Mouse (Mus musculus) brain, adult 2 months (tissue): ENCODE data around the gene Mdfi.

Source experiments
- DNase-seq: peaks from one replicate; pipeline ENCODE4 v3.0.0; 2011; ENCODE audit warnings: low read depth, low spot score

Gene Mdfi

DNA sequence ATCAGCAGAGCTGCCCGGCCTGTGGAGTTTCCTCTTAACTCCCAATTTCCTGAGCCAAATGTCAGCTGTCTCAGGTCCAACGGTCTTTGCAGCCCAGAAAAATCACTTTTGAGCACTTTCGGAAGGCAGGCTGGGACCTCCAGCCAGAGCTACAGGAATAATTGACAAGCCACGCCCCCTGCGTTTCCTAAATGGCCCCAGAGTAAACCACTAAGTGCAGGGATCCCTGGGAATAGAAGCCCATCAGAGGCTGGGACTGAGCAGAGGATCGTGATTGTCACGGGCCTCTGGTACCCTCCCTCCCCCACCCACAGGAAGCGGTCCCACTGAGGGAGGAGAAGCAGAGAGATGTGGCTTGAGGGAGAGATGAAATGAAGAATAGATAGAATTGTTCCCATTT, 31.7 kb downstream of the Mdfi start:
- DNase-seq = no peak

DNA sequence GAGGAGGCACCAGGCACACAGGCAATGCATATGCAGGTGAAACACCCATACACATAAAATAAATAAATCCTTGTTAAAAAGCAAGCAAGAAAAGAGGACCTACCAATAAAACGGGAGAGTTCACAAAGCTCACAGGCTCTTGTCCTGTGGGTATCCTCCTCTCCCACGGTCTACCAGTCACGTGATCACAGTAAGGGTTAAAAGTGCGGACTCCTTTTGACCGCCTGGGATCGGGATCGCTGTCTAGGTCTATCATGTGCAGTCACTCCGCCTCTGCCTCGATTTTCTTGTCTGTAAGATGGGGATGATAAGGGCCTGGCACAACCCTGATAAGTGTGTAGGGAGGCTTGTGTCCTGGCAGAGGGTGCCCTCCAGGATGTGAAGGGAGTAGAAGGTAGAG, 37.1 kb downstream of the Mdfi start:
- DNase-seq = no peak

DNA sequence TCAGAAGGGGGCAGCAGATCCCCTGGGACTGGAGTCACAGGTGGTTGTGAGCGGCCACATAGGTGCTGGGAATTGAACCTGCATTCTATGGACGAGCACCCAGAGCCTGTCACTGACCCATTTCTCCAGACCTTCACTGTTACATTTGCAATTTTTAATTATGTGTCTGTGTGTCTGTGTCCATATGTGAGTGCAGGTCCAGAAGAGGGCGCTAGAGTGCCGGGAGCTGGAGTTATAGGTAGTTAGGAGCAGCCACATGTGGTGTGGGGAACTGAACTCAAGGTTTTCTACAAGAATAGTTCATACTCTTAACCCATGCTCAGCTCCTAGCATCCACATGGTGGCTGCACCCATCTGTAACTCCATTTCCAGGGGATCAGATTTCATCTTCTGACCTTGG, 37.5 kb downstream of the Mdfi start:
- no peak for DNase-seq

DNA sequence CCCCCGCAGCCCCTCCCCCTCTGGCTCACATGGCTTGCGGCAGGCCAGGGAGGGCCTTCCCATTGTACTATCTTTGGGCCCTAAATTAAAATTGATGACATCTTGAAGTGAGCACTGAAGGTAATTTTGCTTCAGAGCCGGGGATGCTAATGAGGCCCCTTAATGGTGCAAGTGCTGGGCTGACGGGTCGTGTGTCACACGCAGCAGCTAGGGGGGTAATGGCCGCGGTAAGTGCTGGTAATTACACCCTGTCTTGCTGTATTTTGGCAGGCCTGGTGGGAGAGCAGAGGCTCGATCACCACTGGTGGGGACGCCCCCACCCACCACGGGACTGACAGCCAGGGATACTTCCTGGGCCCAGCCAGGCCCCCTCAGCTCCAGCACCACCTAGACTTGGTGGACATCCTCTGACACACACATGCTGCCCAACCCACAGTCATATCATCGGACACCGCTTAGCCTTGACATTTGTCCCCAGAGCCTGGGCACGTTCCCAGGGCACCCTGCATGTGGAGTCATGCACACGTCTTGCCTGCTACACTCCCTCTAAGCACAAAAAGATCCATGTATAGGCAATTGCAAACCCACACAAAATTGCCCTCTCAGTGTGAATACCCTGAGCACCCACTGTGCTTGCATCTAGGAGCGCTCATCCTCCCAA, 38.2 kb downstream of the Mdfi start:
- DNase-seq = no peak

DNA sequence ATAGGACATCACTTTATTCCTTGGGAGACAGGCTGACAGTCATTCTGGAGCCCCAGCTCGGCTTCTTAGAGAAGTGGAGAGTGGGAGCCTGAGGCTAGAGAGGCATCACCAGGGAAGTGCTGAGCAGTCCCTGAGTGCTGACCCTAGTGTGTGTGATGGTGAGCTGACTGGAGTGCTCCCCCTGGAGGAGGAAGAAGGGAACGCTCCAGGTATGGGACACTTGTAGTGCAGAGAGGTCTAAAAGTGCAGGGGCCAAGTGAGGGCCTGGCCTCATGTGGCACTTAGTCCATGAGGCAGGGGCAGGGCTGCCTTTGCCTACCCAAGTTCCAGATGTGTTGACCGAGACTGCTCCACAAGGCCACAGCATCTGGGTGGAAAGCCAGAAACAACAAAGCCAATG, 39.0 kb downstream of the Mdfi start:
- peak; percentile 59 for DNase-seq

DNA sequence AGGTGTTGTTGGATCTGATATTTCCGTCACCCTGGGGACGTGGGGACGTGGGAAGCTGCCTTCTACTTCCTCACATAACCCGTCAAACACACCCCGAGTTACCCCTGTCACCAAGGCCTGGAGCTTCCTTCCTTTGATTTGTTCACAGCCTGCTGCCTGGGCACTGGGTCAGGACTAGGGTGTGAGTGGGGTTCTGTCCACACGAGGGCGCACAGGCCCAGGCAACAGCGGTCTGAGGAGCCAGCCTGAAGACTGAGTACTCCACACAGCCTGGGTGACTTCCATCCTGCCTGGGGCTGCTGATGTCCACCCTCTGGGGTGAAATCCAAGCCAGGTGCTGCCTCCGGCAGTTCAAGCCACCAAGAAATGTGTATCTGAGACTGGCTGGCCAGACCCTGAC, 41.1 kb downstream of the Mdfi start:
- peak; percentile 84 for DNase-seq

DNA sequence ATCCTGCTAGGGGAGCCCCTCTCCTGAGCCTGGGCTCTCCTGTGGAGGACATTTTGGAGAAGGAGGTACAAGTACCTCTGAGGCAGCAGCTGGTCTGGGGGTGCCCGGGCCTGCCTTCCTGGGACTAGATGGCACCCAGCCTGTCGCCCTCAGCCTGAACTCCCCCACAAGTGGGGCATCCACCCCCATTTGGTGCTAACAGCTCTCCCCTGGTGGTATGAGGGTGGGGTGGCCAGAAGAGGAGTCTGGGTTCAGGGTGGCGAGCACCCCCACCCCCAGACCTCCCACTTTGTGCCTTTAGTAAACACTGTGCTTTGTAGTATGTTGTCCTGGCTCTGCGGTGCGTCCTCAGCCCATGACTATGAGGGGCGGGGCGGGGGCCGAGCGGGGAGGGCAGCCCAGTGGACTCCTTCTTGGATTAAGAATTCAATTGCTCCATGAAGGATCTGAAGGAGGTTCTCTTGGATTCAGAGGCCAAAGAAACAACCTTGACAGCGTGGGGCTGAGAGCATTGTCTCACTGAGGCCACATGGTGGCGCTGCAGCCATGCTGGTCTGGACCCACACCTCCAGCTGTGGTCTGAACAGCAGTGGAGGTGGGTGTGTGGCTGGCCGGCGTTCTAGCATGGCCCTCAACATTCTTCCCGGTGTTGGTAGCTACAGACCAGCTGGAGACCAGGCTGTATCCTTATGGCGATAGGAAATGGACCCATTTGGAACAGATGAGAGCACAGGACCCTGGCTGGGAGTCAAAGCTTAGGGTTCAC, 42.2 kb downstream of the Mdfi start:
- DNase-seq = peak; percentile 77

DNA sequence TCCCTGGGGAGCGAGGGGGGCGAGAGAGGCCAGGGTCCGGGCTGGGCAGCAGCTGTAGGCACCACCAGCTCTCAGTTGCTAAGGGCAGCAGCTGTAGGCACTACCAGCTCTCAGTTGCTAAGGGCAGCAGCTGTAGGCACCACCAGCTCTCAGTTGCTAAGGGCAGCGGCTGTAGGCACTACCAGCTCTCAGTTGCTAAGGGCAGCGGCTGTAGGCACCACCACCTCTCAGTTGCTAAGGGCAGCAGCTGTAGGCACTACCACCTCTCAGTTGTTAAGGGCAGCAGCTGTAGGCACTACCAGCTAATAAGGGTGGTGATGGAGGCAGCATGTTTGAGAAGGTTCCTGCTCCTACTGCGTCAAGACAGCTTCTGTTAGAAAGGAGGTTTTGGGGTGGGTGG, 45.5 kb downstream of the Mdfi start:
- DNase-seq = peak; percentile 23

DNA sequence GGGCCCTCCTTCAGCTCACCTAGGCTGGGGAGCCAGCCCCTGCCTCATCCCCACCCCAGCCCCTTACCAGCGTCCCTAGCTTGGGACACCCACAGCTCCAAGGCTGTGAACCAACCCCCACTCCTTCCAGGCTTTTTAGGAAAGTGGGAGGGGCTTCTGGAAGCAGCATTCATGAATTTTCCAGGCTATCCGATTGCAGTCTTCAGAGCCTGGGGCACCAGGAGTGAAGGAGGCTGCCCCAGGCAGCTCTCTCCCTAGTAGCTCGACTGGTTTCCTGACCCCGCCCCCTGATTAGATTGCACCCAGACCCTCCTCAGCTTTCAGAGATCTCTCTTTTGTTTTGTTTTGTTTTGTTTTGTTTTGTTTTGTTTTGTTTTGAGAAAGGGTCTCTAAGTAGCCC, 46.2 kb downstream of the Mdfi start:
- no peak for DNase-seq

DNA sequence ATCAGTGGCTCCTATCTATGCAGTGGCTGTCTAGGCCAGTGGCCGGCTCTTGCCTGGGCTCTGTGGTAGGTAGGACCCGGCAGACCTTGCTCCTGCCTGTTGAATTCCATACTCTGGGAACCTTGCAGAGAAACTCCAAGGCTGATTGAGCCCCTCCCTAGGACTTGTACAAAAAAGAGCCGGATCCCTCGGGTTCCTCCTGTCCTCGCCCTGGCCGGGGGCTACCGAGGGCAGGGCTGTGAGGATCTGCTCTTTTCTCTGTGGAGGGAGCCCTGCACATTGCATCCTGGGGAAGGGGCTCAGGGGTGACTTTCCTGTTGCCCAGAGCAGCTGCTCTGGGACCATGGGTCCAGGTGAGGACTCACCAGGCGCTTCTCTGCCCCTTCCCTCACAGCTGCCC, 46.9 kb downstream of the Mdfi start:
- DNase-seq = no peak

DNA sequence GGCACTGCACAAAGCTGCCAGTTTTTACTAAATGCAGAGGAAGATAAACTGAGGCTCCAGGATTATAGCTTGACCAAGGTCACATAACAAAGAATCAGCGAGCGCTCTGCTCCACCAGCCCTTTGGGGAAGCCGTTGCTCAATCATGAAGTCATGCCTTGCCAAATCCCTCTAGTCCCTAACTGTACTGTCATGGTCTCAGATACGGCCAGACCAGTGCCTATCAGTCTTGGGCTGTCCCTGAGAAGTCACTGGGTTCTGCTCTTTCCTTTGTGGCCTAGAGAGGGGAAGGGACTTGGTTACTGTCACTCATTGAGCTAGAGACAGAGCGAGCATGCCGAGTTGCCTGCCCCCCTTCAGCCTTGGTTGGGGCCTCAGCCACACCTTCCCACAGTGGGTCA, 50.1 kb downstream of the Mdfi start:
- no peak for DNase-seq

DNA sequence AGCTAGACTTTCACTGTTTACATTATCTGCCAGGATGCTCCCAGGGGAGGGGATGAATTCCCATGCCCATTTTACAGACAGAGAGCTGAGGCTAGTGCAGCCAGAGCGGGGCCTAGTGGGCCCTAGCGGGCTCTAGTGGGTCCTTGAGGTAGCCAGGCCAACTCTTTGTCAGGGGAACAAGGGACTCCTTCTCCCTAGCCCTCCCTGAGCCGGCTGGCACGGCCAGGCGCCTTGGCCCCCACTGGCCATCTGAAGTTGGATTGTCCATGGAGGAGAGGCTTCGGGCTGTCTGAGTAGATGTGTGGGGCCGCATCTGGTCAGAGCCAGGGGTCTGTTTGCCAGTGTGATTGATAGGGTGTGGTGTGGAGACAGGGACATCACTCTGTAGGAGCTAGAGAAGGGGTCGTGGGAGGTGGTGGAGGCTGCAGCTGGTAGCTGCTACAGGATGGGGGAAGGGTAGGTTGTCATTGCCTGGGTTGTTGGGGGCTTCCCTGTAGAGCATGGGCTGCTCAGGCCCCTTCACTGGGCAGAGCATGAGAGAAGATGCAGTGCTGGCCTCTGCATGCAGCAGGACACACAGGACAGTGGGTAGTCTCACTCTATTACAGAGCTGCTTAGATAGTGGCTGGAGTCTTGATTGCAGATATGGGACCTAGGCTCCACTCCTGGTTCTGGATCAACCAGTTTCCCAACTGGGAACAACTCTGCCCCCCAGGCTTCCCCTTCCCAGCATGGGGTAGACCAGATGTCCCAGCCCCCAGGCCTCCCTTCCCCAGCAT, 50.9 kb downstream of the Mdfi start:
- DNase-seq = peak; percentile 70

DNA sequence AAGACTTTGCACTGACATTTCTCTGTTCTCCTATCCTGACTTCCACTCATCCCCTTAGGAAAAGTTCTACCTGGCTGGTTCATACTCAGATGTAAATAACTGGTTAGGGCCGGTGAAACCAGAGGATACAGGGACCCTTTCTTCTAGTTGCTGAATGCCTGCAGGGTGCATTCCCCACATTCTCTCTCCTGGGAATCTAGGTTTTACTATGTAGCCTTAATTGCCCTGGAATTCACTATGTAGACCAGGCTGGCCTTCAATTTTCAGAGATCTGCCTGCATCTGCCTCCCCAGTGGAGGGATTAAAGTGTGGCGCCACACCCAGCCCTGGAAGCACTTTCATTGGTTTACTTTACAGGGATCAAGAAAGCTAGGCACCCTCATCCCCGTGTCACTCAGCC, 52.0 kb downstream of the Mdfi start:
- no peak for DNase-seq

DNA sequence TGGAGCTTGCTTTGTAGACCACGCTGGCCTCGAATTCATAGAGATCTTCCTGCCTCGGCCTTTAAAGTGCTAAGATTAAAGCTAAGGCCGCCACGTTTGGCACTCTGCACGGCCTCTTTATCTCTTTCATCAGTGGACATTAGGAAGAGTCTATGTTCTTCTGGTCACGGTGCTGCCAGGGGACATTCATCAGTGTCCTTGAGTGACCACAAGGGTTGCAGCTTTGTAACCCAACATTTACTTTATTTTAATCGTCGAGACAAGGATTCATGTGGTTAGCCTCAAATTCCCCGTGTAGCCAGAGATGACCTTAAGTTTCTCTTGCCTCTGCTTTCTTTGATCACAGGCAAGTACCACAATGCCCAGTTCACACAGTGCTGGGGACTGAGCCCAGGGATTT, 54.0 kb downstream of the Mdfi start:
- no peak for DNase-seq

DNA sequence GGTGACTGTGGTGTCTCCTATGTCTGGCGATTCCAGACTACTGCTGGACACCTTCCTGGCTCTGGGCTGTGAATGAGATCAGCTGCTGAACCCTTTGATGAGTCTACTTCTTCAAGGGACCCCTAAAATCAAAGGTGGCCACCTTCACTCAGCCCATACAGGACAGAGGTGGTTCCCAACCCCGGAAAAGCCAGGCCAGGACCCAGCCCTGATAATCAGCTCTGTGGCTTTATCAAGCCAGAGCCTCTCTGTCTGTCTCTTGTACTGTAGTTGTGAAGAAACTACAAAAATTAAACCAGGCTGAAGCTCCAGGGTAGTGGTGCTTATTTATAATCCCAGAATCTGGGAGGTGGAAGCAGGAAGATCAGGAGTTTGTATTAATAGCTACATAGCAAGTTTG, 57.4 kb downstream of the Mdfi start:
- DNase-seq = no peak

DNA sequence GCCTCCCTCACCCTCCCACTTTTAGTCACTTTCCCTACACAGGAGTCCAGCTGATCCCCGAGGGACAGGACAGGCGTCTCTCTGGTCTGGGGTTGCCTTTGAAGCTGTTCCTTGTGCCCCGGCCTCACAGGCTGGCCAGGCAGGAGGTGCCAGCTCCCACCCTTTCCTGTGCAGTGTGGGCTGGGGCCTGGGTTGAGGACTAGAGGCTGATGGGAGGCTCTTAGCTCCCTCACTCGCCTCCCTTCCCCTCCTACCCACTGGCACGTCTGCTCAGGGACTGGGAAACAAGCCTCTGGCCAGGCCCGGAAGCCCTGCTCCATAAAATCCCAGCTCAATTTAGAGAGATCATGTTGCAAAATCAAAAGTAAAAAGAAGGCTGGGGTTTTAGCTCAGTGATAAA, 60.9 kb downstream of the Mdfi start:
- DNase-seq = no peak

DNA sequence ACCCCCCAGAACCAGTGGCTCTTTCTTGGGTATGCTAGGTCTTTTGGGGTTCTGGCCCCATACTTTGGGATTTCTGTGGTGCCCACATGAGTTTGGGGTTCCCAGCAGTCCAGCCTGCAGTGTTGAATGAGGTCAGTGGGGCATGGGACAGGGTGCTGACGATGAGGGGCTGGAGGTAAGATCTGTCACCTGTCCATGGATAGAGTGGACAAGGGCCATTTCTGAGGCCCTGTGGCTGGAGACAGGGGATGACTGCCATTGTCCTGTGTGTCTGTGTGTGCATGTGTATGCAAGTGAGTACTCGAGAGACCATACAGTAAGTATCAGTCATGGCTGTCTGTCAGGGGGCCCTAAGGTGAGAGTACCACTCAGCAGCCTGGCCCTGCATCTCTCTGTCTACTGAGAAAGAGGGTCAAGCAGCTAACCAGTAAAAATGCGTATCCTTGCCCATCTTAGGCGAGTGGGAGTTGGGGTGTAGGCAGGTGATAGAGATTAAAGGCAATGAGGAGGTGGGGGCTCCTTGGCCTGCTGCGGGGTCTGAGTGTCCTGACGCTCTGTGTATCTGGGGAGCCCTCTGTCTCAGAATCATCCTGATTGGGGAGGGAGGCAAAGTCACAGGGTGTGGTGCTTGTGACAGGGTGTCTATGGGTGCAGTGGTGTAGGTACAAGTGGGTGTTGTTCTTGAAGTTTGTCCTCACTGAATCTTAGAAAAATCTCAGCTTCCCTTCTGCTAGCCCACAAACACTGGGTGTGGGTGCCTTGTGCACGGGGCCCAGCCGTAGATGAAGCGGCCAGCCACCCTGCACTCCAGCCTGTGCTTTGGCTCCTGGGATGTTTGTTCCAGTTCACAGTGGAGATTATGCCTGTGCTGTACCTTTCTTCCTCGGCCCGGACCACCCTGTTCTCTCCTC, 64.8 kb downstream of the Mdfi start:
- no peak for DNase-seq

DNA sequence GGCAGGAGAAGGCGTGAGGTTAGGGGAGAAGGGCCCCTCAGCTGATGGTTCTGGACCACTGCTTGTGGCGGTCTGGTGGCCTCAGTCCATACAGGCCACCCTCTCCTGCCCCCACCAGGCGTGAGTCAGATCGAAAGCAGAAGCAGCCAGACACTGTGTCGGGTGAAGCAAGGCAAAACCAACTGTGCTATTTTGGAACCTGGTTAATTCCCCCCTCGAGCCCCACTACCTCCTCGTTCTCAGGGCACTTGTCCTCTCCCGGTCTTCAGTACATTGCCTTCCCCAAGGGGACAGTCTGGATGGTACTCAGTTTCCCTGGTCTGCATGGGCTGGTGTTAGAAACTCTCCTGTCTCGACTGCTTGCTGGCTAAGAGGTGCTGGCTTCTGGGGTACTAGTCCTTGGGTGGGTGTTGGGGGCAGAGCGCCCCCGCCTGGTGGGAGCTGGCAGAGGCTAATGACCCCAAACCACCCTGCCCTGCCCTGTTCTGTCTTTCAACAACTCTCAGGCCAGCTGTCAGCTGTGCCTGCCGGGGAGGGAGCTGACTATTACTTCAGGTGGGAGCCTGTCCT, 65.7 kb downstream of the Mdfi start:
- peak; percentile 52 for DNase-seq

DNA sequence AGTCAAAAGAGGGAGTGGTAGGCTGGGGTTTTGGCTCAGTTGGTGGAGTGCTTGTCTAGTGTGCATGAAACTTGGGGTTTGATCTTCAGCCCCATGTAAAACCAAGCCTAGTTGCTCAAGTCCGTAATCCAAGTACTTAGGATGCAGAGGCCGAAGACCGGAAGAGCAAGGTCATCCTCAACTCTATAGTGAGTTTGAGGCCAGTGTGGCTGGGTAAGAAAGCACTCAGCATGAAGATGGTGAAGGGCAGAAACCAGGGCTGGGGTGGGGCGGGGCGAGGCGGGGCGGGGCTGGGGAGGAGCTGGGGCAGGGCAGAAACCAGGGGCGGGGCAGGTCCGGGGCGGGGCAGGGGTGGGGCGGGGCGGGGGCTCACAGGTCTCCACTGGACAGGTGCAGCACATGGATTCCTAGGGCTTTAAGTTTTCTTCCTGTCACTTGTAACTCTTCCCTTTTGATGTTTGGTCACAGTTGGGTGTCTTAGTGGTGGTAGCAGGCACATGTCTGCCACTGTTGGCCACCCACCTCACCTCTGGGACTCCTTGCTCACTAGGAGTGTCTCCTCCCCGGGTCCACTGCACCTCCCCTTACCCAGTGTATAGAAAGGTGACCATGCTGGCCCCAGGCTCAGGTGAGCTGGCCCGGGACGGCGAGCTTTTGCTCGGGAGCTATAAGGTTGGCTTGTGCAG, 66.9 kb downstream of the Mdfi start:
- DNase-seq = no peak

DNA sequence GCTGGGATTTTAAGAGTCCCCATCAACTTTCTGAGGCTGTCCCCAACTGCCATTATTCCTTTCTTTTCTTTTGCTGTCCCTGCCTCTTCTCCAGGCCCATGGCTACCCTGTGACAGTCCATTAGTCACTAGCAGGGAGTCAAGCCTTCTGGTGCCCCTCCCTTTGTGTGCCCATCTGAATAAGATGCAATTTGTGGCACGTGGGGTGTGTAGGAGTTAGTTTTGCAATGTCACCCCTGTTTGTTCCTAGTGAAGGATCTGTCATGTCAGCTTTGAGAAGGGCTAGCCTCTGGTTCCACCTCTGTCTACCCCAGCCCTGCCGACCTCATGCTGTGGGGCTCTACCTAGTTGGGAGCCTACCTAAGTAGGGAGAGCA, 67.4 kb downstream of the Mdfi start:
- DNase-seq = no peak
